Mouse (Mus musculus): ENCODE data around the gene Pxt1.

GRCm38 (mm10) chr17:28916520-28916919 lies 27.1 kb downstream of the Pxt1 start:
- TF ChIP-seq EP300 (optimal IDR thresholded peaks at IDR 0.05) = no peak
- TF ChIP-seq CTCF (IDR thresholded peaks at IDR 0.05; ENCODE audit: low read depth) = no peak
